Mouse (Mus musculus) kidney, adult 2 months (tissue): ENCODE data around the gene Reps2. TPM values are rescaled to one million over a fixed set of nuclear protein-coding genes. Genes with fewer than 3 reads are reported as not detected.
A peak's percentile ranks its signal among the peaks of the same experiment; 100 is the strongest.

Experiments used
- DNase-seq: peaks from one replicate; pipeline ENCODE4 v3.0.0; 2021
- H3K27ac ChIP-seq: fragments of 200-500 bp; 2 replicates; pipeline ENCODE4 v1.5.1; 2012; ENCODE audit warnings: low read depth, low read length, control low read depth, inconsistent platforms; ENCODE audit not compliant: insufficient read depth
- H3K27me3 ChIP-seq: fragments of 200-500 bp; replicated peaks from 2 replicates; pipeline ENCODE4 v1.6.1; 2012; ENCODE audit warnings: mild to moderate bottlenecking, moderate library complexity, low read length, inconsistent platforms; ENCODE audit not compliant: control insufficient read depth, insufficient read depth
- H3K36me3 ChIP-seq: fragments of 200-500 bp; 2 replicates; pipeline ENCODE4 v1.6.1; 2012; ENCODE audit warnings: mild to moderate bottlenecking, moderate library complexity, low read length, inconsistent platforms; ENCODE audit not compliant: control insufficient read depth, insufficient read depth
- H3K4me1 ChIP-seq: fragments of 200-500 bp; 2 replicates; pipeline ENCODE4 v1.6.1; 2011; ENCODE audit warnings: low read length; ENCODE audit not compliant: control insufficient read depth, insufficient read depth
- H3K4me3 ChIP-seq: fragments of 200-500 bp; 2 replicates; pipeline ENCODE4 v1.5.1; 2011; ENCODE audit warnings: mild to moderate bottlenecking, low read depth, low read length, control low read depth; ENCODE audit not compliant: insufficient read depth
- CTCF ChIP-seq: fragments of 200-500 bp; conservative IDR thresholded peaks from 2 replicates; pipeline ENCODE4 v1.5.1; 2011; ENCODE audit warnings: low read depth, mild to moderate bottlenecking, control low read depth, low read length, moderate library complexity, mixed read lengths; ENCODE audit not compliant: insufficient read depth, insufficient read length
- POLR2A ChIP-seq: fragments of 200-500 bp; IDR thresholded peaks from one replicate; pipeline ENCODE4 v1.6.1; 2011; ENCODE audit warnings: low read depth, low read length, control low read depth
- WGBS: fragments of 180-500 bp; shearing (Covaris S2); methylation state at CpG from one replicate; pipeline ENCODE4 v1.1.7; 2018; 5-methylcytosine and 5-hydroxymethylcytosine counted together
- polyA plus RNA-seq: library from polyadenylated mRNA; depleted of rRNA; stranded (reverse); fragments of >200 nt; gene quantifications from 2 replicates; pipeline ENCODE4 v1.2.3, GENCODE M21; 2012

Gene Reps2
- polyA plus RNA-seq, 1 experiment, result 8.7 TPM

- H3K27me3 ChIP-seq, result no peaks in the 10 kb centered on the region
- no peak overlapping the region for H3K4me3 ChIP-seq
- H3K36me3 ChIP-seq, result no peaks in the 10 kb centered on the region
- TF ChIP-seq CTCF (no peak), POLR2A (no peak)
- DNase-seq, result no peak
- H3K4me1 ChIP-seq, result no peaks in the 10 kb centered on the region
- no peak overlapping the region for H3K27ac ChIP-seq
- WGBS, result 39% methylated on average over 7 of the region's 8 CpGs
These were observed 91.1 kb downstream of the Reps2 start for GRCm38 (mm10) chrX:162552383-162552782.

- no peak for DNase-seq
- TF ChIP-seq POLR2A (no peak), CTCF (no peak)
- H3K27me3 ChIP-seq, result no peaks in the 10 kb centered on the region
- no peaks in the 10 kb centered on the region for H3K4me1 ChIP-seq
- H3K36me3 ChIP-seq, result no peaks in the 10 kb centered on the region
- H3K4me3 ChIP-seq, result no peak overlapping the region
- no peak overlapping the region for H3K27ac ChIP-seq
These were observed 98.4 kb downstream of the Reps2 start for GRCm38 (mm10) chrX:162545037-162545436.

GRCm38 (mm10) chrX:162542576-162543227 lies 100.7 kb downstream of the Reps2 start:
- DNase-seq, result no peak
- WGBS, result 54% methylated on average over 1 of the region's 1 CpGs
- H3K27ac ChIP-seq, result no peak overlapping the region

GRCm38 (mm10) chrX:162541961-162542360 lies 101.5 kb downstream of the Reps2 start:
- TF ChIP-seq CTCF (no peak), POLR2A (no peak)
- no peak overlapping the region for H3K4me3 ChIP-seq
- no peaks in the 10 kb centered on the region for H3K36me3 ChIP-seq
- H3K27ac ChIP-seq, result no peak overlapping the region
- H3K27me3 ChIP-seq, result no peaks in the 10 kb centered on the region
- H3K4me1 ChIP-seq, result no peaks in the 10 kb centered on the region
- DNase-seq, result no peak
- 84% methylated on average over 1 of the region's 1 CpGs for WGBS

More at GRCm38 (mm10) chrX:162542576-162543227, 100.7 kb downstream of the Reps2 start:
- no peaks in the 10 kb centered on the region for H3K36me3 ChIP-seq
- TF ChIP-seq CTCF (no peak), POLR2A (no peak)
- H3K4me3 ChIP-seq, result no peak overlapping the region
- no peaks in the 10 kb centered on the region for H3K4me1 ChIP-seq
- H3K27me3 ChIP-seq, result no peaks in the 10 kb centered on the region

- DNase-seq, result no peak
These were observed 112.4 kb downstream of the Reps2 start for GRCm38 (mm10) chrX:162531016-162531415.

GRCm38 (mm10) chrX:162527240-162527639 lies 116.2 kb downstream of the Reps2 start:
- H3K36me3 ChIP-seq, result no peaks in the 10 kb centered on the region
- no peaks in the 10 kb centered on the region for H3K4me1 ChIP-seq
- no peak overlapping the region for H3K4me3 ChIP-seq
- H3K27me3 ChIP-seq, result no peaks in the 10 kb centered on the region
- peak; percentile 36 for DNase-seq
- TF ChIP-seq POLR2A, result no peak
- TF ChIP-seq CTCF, result peak; percentile 69
- 27% methylated on average over 2 of the region's 2 CpGs for WGBS
- no peak overlapping the region for H3K27ac ChIP-seq

More at GRCm38 (mm10) chrX:162531016-162531415, 112.4 kb downstream of the Reps2 start:
- Histone ChIP-seq H3K27ac (no peak overlapping the region), H3K4me1 (no peaks in the 10 kb centered on the region), H3K36me3 (no peaks in the 10 kb centered on the region), H3K27me3 (no peaks in the 10 kb centered on the region), H3K4me3 (no peak overlapping the region)
- TF ChIP-seq POLR2A (no peak), CTCF (no peak)
- 98% methylated on average over 2 of the region's 2 CpGs for WGBS

- WGBS, result 67% methylated on average over 9 of the region's 9 CpGs
- H3K36me3 ChIP-seq, result no peaks in the 10 kb centered on the region
- no peak overlapping the region for H3K4me3 ChIP-seq
- H3K27ac ChIP-seq, result no peak overlapping the region
- peak; percentile 0 for DNase-seq
- H3K27me3 ChIP-seq, result no peaks in the 10 kb centered on the region
- H3K4me1 ChIP-seq, result no peaks in the 10 kb centered on the region
- TF ChIP-seq POLR2A, result no peak
- TF ChIP-seq CTCF, result no peak
These were observed 121.5 kb downstream of the Reps2 start for GRCm38 (mm10) chrX:162521831-162522514.
